Mouse (Mus musculus) liver, postnatal 0 days (tissue): Measurements from ENCODE around the gene Itk. TPM values are rescaled to one million over a fixed set of nuclear protein-coding genes. Genes with fewer than 3 reads are reported as not detected.
A peak's percentile ranks its signal among the peaks of the same experiment; 100 is the strongest.

Experiments
- ATAC-seq: fragments of 200-750 bp; cut with Nextera tagmentation; 2 replicates; pipeline ENCODE4 v1.8.0; 2017; ENCODE audit warnings: mild to moderate bottlenecking, moderate library complexity
- DNase-seq: peaks from one replicate; pipeline ENCODE4 v3.0.0-alpha.2; 2016
- H3K27ac ChIP-seq: fragments of 300-500 bp; sonication (generic); 2 replicates; pipeline ENCODE4 v1.5.1; 2014; ENCODE audit warnings: antibody characterized with exemption, moderate library complexity, mild to moderate bottlenecking, low read depth
- H3K27me3 ChIP-seq: fragments of 300-500 bp; sonication (generic); 2 replicates; pipeline ENCODE4 v1.6.1; 2014; ENCODE audit warnings: low read length, control low read depth, mixed read lengths; ENCODE audit not compliant: insufficient read depth
- H3K36me3 ChIP-seq: fragments of 300-500 bp; sonication (generic); replicated peaks from 2 replicates; pipeline ENCODE4 v1.6.1; 2014; ENCODE audit warnings: mild to moderate bottlenecking, control low read depth, low read length, moderate library complexity, mixed read lengths; ENCODE audit not compliant: insufficient read depth
- H3K4me1 ChIP-seq: fragments of 300-500 bp; sonication (generic); 2 replicates; pipeline ENCODE4 v1.6.1; 2014; ENCODE audit warnings: antibody characterized with exemption, mild to moderate bottlenecking, control low read depth; ENCODE audit not compliant: insufficient read depth
- H3K4me2 ChIP-seq: fragments of 300-500 bp; sonication (generic); 2 replicates; pipeline ENCODE4 v1.6.1; 2014; ENCODE audit warnings: low read depth, mild to moderate bottlenecking, low read length, moderate library complexity, mixed read lengths
- H3K4me3 ChIP-seq: fragments of 300-500 bp; sonication (generic); 2 replicates; pipeline ENCODE4 v1.5.1; 2014; ENCODE audit warnings: low read depth, low read length
- H3K9ac ChIP-seq: fragments of 300-500 bp; sonication (generic); replicated peaks from 2 replicates; pipeline ENCODE4 v1.6.1; 2014; ENCODE audit warnings: mild to moderate bottlenecking, moderate library complexity
- H3K9me3 ChIP-seq: fragments of 300-500 bp; sonication (generic); 2 replicates; pipeline ENCODE4 v1.6.1; 2016; ENCODE audit warnings: mild to moderate bottlenecking, control low read depth, low read length, mixed read lengths
- CTCF ChIP-seq: sonication (generic); IDR thresholded peaks from 2 replicates; pipeline ENCODE4 v1.5.1; 2016; ENCODE audit warnings: antibody characterized with exemption, low read depth
- EP300 ChIP-seq: IDR thresholded peaks from 2 replicates; pipeline ENCODE4 v1.6.1; 2016; ENCODE audit warnings: antibody characterized with exemption, low read depth, mild to moderate bottlenecking
- WGBS: fragments of 180-500 bp; shearing (Covaris S2); extraction: QIAGEN DNeasy Blood & Tissue Kit; methylation state at CpG from one replicate; pipeline ENCODE4 v1.1.7; 2014; ENCODE audit not compliant: insufficient replicate concordance; 5-methylcytosine and 5-hydroxymethylcytosine counted together
- polyA plus RNA-seq: library from polyadenylated mRNA; unstranded; fragments of >200 nt; fragmentation: Nextera tagmentation; extraction: Ambion mirVana; gene quantifications from 2 replicates; pipeline ENCODE4 v1.2.1, GENCODE M21; 2015

Gene Itk
- polyA plus RNA-seq, 1 experiment from 2014 or later: 0.09 TPM

- Histone ChIP-seq H3K27me3 (0 out of 2 replicates have a peak, but pooled peaks cover 5% of the 10 kb centered on the region), H3K4me3 (no peak overlapping the region), H3K36me3 (no peaks in the 10 kb centered on the region; the same call in 1 of the 2 replicates), H3K9ac (no peak overlapping the region), H3K4me2 (peak overlapping the region; percentile 78), H3K4me1 (peaks cover 27% of the 10 kb centered on the region), H3K27ac (no peak overlapping the region; the same call in 1 of the 2 replicates), H3K9me3 (no peaks in the 10 kb centered on the region)
- WGBS: 71% methylated on average over 11 of the region's 11 CpGs
- DNase-seq (no peak), ATAC-seq (no peak)
- TF ChIP-seq EP300: no peak
- no peak for TF ChIP-seq CTCF
Observed at GRCm38 (mm10) chr11:46308271-46308974, 80.9 kb downstream of the Itk start.

DNA sequence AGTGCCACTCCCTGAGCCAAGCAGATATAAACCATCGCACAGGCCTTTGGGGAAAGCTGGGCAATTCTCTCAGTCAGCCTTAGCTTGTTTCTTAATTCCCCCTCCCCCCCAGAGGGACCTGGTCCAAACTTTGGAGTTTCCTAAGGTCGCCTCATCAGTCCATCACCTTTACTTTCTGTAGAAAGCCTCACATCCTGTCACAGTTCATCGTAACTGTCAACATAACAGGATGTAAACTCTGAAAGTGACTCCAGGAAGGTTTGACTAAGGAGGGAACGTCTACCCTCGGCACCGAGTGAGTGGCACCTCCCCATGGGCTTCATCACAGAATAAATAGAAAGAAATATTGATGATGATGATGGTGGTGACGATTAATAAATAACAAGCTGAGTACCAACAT lies 81.5 kb downstream of the Itk start:
- no peak for ATAC-seq
- H3K27ac ChIP-seq: no peak overlapping the region
- no peak for DNase-seq
- peaks cover 24% of the 10 kb centered on the region for H3K4me1 ChIP-seq
- TF ChIP-seq EP300 (no peak), CTCF (no peak)
- H3K27me3 ChIP-seq: 0 out of 2 replicates have a peak, but pooled peaks cover 5% of the 10 kb centered on the region
- H3K36me3 ChIP-seq: no peaks in the 10 kb centered on the region; the same call in 1 of the 2 replicates
- no peak overlapping the region for H3K4me2 ChIP-seq
- no peaks in the 10 kb centered on the region for H3K9me3 ChIP-seq
- H3K9ac ChIP-seq: no peak overlapping the region
- WGBS: 81% methylated on average over 7 of the region's 7 CpGs
- no peak overlapping the region for H3K4me3 ChIP-seq

DNA sequence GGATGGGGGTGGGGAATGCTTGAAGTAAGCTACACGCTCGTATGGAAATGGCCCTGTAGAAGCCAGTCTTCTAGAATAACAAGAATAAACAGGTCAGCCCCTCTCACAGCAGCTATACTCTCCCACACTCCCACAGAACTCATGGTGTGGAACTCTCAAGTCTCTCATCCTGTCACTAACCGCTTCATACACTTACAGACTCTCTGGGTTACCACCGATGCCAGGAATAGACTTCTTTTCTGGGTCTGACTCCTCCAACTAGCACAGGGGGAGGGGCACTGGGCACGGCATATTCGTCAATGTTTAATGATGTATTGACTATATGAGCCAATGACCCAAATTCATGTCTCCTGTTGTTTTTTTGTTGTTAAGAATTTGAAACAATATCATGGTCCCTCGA lies 82.5 kb downstream of the Itk start:
- peaks cover 19% of the 10 kb centered on the region for H3K4me1 ChIP-seq
- no peaks in the 10 kb centered on the region for H3K9me3 ChIP-seq
- H3K27me3 ChIP-seq: 0 out of 2 replicates have a peak, but pooled peaks cover 3% of the 10 kb centered on the region
- H3K27ac ChIP-seq: 0 out of 2 replicates have a peak overlapping the region, but pooled peaks have one; percentile 50
- no peak for DNase-seq
- no peaks in the 10 kb centered on the region; the same call in 1 of the 2 replicates for H3K36me3 ChIP-seq
- TF ChIP-seq CTCF: no peak
- TF ChIP-seq EP300: no peak
- no peak overlapping the region for H3K4me2 ChIP-seq
- 73% methylated on average over 7 of the region's 7 CpGs for whole genome bisulfite sequencing
- no peak overlapping the region for H3K4me3 ChIP-seq
- no peak overlapping the region for H3K9ac ChIP-seq
- ATAC-seq: no peak

DNA sequence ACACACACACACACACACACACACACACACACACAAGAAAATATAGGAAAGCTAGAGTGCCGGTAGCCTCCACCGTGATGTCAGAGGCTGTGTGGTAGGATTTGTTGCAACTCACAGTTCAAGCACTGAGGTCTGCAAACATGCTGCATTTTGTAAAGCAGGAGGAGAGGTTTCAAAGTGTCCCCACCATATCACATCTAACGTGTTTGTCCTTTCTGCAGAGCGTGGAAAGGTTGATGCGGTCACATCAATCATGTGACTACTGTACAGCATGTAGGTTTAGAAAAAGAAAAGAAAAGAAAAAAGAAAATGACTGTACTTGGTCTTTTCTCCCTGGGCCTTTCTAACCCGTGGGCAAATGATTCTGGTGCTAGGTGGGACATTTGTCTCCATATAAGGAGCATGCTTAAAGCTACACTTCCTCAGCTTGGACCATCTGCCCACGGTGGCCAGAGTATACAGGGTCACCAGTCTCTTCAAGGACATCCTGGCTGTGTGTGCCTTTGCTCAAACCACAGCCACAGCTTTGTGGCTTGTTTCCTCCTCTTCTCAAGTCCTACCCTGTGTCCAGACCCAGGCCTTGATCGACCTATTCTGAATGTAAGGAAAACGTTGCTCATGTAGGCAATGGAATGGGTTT lies 83.3 kb downstream of the Itk start:
- Histone ChIP-seq H3K4me1 (peaks cover 14% of the 10 kb centered on the region), H3K9me3 (no peaks in the 10 kb centered on the region), H3K27me3 (no peaks in the 10 kb centered on the region), H3K4me2 (no peak overlapping the region), H3K36me3 (no peaks in the 10 kb centered on the region; the same call in 1 of the 2 replicates), H3K27ac (peak overlapping the region; percentile 50), H3K4me3 (no peak overlapping the region), H3K9ac (no peak overlapping the region)
- WGBS: 54% methylated on average over 9 of the region's 9 CpGs
- TF ChIP-seq CTCF: no peak
- no peak for TF ChIP-seq EP300
- DNase-seq (no peak), ATAC-seq (no peak)

GRCm38 (mm10) chr11:46304864-46305710 lies 84.2 kb downstream of the Itk start:
- peak overlapping the region; percentile 50 for H3K27ac ChIP-seq
- DNase-seq (peak; percentile 55), ATAC-seq (peak; percentile 76)
- H3K36me3 ChIP-seq: no peaks in the 10 kb centered on the region; the same call in 1 of the 2 replicates
- H3K27me3 ChIP-seq: no peaks in the 10 kb centered on the region
- no peak overlapping the region for H3K4me2 ChIP-seq
- H3K9me3 ChIP-seq: no peaks in the 10 kb centered on the region
- 67% methylated on average over 9 of the region's 9 CpGs for WGBS
- TF ChIP-seq EP300: peak; percentile 36; the same call in 1 of the 2 replicates
- no peak for TF ChIP-seq CTCF
- H3K4me1 ChIP-seq: peaks cover 14% of the 10 kb centered on the region; the same call in 1 of the 2 replicates
- H3K9ac ChIP-seq: no peak overlapping the region
- H3K4me3 ChIP-seq: no peak overlapping the region
